Mouse (Mus musculus) erythroblast, embryonic 14.5 days (primary cell): Measurements from ENCODE around the gene Pdcd4.

Experiments
- GATA1 ChIP-seq: IDR thresholded peaks from 2 replicates; pipeline ENCODE4 v1.6.1; 2012; ENCODE audit warnings: low read length, inconsistent platforms, mixed read lengths
- TAL1 ChIP-seq: IDR thresholded peaks from 3 replicates; pipeline ENCODE4 v1.6.1; 2012; ENCODE audit warnings: low read length, inconsistent platforms, mixed read lengths

DNA sequence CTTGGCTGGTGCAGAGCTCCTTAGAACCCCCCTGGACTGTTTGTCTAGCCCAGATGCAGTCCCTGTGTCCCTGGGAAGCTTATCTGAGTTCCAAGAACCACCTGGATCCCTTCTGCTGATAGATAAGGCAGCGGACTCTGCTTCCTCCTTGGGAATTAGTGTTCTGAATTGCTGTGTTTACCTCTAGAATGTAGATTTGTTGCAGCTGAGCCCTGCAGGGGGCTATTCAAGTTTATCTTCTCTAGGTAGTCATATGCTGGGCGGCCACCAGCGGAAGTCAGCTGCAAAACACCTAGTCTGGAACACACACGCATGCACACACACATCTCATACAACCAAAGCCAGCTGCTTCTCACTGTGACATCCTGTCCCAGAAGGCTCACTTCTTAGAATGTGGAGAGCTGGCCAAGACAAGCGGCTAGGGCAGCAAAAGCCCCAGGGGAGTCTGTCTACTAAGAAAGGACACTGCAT is 1.2 kb upstream of the Pdcd4 start:
- peak; percentile 66 for TF ChIP-seq TAL1
- peak; percentile 70 for TF ChIP-seq GATA1
